Mouse (Mus musculus) mouse trophoblast stem cell (cell line): ENCODE data around the gene Foxp2.

ENCODE experiments used
- in situ Hi-C, 2 experiments: fragments of 300-500 bp; cut with MseI, MboI; formaldehyde crosslinking; loops; 2 replicates in 1 of 2; 3 replicates in 1 of 2; pipeline ENCODE4 v1.15.1; 2025

Foxp2 gene

GRCm38 (mm10) chr6:15101548-15101947 lies 200.4 kb downstream of the Foxp2 start:
- in situ Hi-C loops = no loop called here

GRCm38 (mm10) chr6:15120916-15121315 lies 219.8 kb downstream of the Foxp2 start:
- in situ Hi-C loops = no loop called here

DNA sequence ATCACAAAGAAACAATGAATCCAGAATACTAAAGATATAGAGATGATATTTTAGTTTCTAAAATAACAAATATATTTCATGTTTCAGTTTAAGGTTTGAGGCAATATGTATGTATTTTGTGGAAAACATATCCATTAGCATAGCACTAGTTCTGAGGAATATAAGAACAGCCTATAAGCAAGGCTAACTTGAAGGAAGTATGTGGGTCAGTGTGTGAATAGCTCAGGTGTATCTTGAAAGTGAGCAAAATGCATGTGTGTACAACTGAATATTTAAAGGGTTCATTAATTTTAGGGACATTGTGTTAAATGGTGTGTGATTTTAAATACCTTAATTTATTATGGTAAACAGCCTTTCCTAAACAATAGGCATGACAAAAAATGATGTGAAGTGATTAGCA lies 220.2 kb downstream of the Foxp2 start:
- in situ Hi-C loops = no loop called here

DNA sequence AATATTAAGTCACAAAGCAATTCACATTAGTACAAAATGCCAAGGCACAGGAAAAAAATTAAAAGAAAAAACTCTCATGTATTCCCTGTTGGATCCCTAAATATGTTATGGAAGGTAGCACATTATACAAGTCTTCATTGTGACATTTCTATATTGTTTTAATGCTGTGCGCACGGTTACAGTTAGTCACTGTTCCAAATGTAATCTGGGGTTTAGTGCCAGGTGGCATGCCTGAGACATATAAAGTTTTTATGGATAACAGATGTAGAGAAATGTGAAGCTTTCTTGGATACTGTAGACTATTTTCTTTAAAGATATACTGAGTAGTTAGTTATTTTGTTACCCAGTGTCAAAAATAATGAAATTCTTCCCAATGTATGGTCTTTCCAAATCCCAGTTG lies 229.0 kb downstream of the Foxp2 start:
- in situ Hi-C loops = no loop called here

- in situ Hi-C loops = no loop called here
These were observed 240.9 kb downstream of the Foxp2 start for GRCm38 (mm10) chr6:15142094-15142493.

DNA sequence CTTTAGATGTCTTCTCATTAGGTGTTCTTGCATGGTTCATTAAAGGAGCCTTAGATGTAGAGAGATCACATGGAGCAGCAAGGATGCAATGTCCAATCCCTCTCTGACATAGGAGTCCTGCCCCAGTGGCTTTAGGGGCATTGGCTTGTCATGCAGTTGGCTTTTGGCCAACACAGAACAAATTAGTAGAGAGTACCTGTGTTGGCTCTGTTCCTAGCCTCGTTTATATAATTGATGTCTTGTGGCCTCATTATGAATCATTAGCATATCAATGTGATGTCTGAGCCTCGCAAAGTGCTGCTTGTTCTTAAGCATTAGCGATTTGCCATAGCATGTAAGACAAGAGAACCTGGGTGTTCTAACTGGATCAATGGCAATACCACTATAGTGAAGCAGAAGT lies 250.5 kb downstream of the Foxp2 start:
- in situ Hi-C loops = loop anchor here in 1 of 2 experiments (25.0 kb wide), 1 partner anchor 314 kb away; no protein-coding TSS in a partner anchor

GRCm38 (mm10) chr6:15163508-15164053 lies 262.4 kb downstream of the Foxp2 start:
- in situ Hi-C loops = loop anchor here in 1 of 2 experiments (25.0 kb wide), 1 partner anchor 326 kb away; no protein-coding TSS in a partner anchor

DNA sequence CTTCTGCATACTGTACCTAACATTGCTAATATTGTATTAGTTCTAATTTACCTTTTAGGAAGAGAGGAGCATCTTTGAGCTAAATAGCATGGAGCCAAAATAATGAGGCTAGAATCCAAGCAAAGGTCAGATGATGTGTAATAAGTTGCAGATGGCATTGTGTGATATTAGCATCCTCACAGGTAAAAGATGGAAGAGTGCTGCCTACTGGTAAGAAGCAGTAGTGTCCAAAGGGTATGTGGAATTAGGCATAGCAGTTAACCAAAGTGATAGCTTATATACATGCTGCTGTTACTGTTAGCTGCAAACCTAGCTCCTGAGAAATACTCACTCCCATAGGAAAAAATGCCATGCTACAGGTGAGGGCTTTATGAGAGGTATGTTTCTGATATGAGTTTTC lies 275.6 kb downstream of the Foxp2 start:
- in situ Hi-C loops = no loop called here

GRCm38 (mm10) chr6:15192877-15193276 lies 291.7 kb downstream of the Foxp2 start:
- in situ Hi-C loops = no loop called here

GRCm38 (mm10) chr6:15242176-15242942 lies 341.2 kb downstream of the Foxp2 start:
- in situ Hi-C loops = no loop called here

DNA sequence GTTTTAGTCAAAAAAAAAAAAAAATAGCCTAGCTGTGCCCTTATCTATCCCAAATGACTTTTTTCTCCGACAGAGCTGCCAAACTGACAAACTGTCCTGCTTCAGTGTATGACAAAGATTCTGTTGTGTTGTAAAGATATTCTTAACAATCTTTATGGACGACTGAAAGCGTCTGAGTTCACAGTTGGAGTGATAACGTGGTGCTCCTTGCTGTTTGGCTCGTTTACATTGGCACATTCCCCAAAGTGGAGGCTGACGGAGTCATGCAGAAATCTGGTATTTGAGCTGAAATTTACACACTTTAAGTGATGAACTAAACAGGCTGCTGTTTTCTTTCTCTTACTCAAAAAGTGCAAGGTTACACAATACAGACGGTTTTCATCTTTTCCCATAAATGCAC lies 356.2 kb downstream of the Foxp2 start:
- in situ Hi-C loops = no loop called here

GRCm38 (mm10) chr6:15257893-15258292 lies 356.7 kb downstream of the Foxp2 start:
- in situ Hi-C loops = no loop called here

DNA sequence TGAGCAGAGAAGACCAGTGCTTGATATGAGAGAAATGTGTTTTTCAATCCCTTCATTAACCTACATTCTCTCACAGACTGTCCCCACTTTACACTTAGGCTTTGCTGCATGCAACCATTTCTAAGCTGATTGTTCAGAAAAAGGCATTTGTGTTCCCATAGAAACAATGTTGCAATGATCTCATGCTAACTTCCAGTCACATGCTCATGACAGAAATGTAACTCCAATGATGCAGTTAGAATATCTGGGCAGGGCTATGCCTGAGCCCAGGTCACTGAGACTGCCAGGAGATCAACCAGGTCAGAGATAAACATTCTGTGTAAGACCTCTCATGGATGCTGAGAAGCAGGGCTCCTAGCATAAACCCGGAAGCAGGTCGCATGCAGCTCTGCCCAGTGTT lies 367.0 kb downstream of the Foxp2 start:
- in situ Hi-C loops = no loop called here

GRCm38 (mm10) chr6:15285213-15285612 lies 384.1 kb downstream of the Foxp2 start:
- in situ Hi-C loops = no loop called here

GRCm38 (mm10) chr6:15294081-15294480 lies 392.9 kb downstream of the Foxp2 start:
- in situ Hi-C loops = no loop called here

GRCm38 (mm10) chr6:15299279-15299678 lies 398.1 kb downstream of the Foxp2 start:
- in situ Hi-C loops = no loop called here

GRCm38 (mm10) chr6:15310671-15311070 lies 409.5 kb downstream of the Foxp2 start:
- in situ Hi-C loops = no loop called here

GRCm38 (mm10) chr6:15316948-15317347 lies 415.8 kb downstream of the Foxp2 start:
- in situ Hi-C loops = no loop called here

- in situ Hi-C loops = no loop called here
These were observed 417.2 kb downstream of the Foxp2 start for GRCm38 (mm10) chr6:15318343-15318742.

DNA sequence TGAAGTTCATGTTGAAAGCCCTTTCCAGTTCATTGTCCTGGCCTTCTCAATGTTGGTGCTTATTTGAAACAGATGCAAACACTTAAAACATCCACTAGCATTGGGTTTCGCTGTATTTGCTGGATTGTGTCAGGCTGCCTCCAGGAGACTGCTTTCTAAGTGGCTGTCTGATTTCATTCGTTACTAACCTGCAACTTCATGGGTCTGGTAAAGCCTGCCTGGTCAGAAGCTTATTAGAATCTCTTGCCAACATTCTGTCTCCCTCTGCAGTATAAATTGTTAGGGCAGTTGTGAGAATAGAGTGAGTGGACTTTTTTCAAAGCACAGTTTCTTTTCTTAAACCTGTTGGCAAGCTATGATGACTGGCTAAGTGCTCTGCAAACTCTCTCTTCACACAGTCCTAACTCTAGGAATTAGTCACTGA lies 420.4 kb downstream of the Foxp2 start:
- in situ Hi-C loops = no loop called here

- in situ Hi-C loops = no loop called here
These were observed 421.9 kb downstream of the Foxp2 start for GRCm38 (mm10) chr6:15323099-15323498.

- in situ Hi-C loops = no loop called here
These were observed 446.6 kb downstream of the Foxp2 start for GRCm38 (mm10) chr6:15347705-15348104.

GRCm38 (mm10) chr6:15355852-15356251 lies 454.7 kb downstream of the Foxp2 start:
- in situ Hi-C loops = no loop called here
